Mouse (Mus musculus): ENCODE results near the gene Rfx4.

Rfx4 gene

DNA sequence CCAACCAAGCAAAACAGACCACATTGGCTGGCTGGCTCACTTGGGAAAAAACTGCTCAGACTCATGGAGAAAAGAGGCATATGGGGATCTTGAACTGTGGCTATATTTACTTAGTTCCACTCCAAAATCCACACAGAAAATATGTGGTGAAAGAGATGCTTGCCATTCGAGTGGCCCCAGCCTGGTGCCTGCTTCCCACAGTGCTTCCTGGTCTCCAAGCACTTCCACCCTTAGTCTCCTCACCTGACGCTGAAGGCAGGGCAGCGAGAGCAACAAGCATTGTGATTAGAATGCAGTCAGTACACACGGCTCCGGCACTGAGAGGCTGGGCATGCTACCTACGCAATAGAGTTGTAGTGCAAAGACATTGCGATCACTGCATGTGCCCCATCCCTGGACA is 111.7 kb downstream of the Rfx4 start:
- DNase-seq (ENCODE audit: low read depth) = no peak

DNA sequence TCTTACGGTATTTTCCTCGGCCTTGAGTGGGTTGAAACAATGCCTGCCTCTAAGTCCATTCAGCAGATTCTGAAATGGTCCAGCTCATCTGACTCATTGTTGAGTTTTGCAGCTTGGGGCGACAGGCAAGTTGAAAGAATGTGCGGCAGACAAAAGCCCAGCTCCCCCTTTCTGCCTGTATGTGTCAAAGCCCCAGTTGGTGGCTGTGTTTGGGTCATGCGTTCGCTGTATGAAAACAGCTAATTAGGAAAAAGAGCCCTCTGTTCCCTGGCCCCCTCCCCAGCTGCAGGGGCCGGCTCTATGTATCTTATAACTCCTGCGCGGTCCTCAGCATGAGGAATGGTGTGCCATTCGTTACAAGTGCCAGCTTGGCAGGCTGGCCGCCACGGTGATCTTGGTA is 115.4 kb downstream of the Rfx4 start:
- no peak for DNase-seq (ENCODE audit: low read depth)

DNA sequence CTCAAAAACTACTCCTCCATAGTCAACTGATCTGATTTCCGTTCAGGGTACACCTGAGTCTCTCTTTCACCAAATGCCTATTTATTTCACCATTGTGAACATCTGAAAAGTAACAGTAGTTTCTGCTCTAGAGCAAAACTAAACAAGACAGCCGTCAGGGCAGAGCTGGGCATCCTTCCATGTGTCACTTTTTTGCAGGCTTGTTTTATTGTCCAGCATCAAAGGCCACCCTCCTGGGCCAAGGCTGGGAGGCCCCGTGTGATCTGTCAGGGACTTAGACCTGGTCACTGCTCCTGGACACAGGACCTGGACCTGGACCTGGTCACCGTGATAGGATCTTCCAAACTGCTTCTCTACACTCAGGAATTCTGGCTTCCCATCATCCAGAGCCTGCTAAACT is 116.1 kb downstream of the Rfx4 start:
- DNase-seq (ENCODE audit: low read depth) = no peak

DNA sequence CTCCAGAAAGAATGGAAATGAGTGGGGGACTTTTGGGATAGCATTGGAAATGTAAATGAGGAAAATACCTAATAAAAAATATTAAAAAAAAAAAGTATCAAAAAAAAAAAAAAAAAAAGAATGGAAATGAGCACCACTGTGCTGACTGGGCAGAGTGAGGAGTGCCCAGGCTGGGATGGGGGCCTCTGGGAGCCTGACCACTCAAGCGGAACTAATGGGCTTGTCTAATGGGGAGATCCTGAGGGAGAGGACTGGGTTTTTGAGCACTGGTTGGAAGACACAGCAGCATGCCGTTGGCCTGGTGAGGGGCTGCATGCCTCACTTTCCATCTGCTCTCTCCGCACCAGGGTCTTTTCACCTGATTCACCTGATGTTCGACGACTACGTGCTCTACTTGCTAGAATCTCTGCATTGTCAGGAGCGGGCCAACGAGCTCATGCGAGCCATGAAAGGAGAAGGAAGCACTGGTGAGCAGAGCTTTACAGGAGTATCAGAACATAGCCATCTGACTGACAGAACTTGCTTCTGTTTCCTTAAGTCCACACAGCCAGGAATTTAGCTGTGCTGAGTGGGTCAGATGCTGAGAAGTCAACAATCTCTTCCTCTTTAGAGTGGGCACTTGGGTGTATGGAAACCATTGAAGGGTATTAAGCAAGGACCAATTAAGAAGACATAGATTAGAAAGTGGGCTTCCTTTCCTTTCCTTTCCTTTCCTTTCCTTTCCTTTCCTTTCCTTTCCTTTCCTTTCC is 124.1 kb downstream of the Rfx4 start:
- no peak for DNase-seq (ENCODE audit: low read depth)

DNA sequence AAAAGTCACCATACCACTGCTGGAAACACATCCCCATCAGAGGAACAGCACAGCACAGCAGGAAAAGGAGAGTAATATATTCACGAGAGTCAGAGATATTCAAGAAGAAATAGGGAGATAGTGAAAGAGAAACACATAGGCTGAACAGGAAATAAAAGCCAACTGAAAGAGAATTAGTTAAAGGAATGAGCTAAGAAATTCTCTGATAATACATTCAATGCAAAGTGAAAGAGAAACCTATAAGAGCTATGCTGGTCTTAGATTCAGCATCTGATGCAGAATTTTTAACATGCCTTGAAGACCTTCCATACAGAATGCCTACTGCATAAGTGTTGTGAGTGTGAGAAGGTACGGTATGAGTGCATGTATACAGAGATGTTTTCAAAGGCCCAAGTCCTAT is 126.7 kb downstream of the Rfx4 start:
- no peak for DNase-seq (ENCODE audit: low read depth)

DNA sequence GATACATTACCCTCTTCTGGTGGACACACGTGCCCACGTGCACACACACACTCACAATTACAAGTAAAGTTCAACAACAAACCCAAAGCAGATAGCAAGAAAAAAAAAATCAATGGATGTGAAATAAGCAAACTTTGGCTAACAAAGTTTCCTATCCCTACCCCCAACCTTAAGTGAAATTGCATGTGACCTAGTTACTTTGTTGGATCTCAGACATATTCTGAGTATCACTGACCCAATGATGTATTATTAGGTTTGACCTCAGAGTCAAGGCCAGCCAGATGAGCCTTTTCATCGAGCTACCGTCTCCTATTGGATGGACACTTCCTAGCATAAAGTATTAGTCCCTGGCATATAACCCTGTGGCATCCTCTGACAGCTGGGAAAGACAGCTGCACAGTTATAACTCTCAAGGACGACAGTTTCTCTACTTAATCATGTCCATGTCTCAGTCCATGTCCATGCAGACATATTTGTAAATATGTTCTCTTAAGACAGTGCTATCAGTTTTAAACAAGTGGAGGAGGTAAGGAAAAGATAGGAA is 129.6 kb downstream of the Rfx4 start:
- DNase-seq (ENCODE audit: low read depth) = no peak

DNA sequence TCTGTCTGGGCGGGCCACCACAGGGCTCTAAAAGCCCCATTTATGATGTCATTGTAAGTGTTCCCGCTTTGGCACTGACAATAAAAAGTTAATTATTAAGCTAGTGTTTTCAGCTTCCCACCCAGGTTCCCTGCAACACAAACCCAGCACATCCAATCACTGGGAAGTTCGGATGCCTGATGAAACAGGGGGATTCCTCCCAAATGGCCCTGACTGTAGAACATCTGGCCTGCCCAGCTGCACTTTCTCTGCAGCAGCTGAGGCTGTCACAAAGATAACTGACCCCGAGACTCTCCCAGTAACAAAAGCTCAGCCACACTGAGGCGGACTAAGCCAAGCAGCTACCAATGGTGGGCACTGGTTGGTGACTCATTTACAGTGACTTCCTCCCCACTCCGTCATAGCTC is 130.4 kb downstream of the Rfx4 start:
- DNase-seq (ENCODE audit: low read depth) = no peak

DNA sequence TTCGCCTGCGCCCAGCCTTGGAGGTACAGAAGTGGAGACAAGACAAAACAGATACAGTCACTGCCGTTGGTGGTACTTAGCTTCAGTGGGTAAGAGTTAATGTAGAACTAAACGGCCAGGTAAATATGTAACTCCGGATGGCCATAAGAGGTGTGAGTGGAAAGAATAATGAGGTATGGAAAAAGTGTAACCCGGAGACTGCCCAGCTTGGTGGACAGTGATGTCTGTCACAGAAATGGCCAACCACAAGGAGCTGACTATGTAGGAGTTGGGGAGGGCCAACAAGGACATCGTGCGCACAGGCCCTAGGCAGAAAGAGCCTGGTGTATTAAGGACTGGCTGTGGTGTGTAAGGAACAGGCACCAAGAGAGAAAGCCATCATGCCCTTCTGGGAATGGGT is 130.9 kb downstream of the Rfx4 start:
- no peak for DNase-seq (ENCODE audit: low read depth)

DNA sequence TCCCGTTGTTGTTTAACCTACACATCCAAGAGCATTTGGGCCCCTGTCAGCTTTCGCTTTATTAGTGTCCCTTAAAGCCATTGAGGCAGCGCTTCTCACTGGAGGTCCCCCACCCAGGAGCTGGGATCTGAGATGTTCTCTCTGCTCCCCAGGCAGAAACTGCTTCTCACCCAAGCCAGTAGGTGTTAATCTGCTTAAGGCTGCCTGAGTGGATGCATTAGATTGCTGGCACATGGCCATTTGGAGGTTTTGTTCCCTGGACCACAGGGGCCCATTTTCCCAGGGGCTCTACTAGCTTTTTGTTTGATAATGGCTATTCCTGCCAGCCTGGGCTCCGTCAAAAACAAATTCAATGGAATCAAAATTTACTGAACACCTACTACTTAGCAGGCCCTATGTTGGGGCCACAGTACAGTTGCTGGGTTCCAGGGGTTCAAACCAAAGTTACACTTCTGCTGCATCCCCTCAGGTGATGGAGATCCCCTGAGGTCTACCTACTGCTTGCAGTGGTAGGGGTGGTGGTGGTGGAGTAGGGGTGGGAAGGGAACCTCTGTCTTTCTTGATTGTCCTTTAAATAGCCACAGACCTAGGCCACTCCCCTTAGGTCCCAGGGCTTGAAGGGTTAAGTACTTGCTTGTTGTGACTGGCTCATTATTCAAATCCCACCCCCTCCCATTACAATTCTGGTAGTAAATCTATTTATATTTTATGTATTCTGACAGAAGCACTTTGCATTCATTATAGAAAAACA is 133.4 kb downstream of the Rfx4 start:
- DNase-seq (ENCODE audit: low read depth) = no peak

DNA sequence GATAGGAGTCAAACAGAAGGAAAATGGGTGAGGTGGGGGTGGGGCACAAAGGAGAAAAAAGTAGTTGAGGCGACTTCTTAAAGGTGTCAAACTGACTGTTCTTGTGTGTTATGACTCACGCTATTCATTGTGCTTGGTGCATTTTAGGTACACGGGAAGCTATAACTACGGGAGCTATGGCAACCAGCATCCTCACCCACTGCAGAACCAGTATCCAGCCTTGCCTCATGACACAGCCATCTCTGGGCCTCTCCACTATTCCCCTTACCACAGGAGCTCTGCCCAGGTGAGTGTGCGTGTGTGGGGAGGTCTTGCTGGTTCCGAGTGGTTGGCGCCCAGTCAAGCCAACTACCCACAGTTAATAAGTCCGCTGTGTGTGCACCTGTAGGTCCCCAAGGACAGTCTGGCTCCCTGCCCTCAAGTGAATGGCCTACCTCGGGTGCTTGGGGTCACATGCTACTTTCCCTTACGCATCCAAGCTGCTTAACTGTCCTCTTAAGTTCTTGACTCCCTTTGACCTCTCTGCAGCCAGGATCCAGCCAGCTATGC is 140.0 kb downstream of the Rfx4 start:
- no peak for DNase-seq (ENCODE audit: low read depth)

DNA sequence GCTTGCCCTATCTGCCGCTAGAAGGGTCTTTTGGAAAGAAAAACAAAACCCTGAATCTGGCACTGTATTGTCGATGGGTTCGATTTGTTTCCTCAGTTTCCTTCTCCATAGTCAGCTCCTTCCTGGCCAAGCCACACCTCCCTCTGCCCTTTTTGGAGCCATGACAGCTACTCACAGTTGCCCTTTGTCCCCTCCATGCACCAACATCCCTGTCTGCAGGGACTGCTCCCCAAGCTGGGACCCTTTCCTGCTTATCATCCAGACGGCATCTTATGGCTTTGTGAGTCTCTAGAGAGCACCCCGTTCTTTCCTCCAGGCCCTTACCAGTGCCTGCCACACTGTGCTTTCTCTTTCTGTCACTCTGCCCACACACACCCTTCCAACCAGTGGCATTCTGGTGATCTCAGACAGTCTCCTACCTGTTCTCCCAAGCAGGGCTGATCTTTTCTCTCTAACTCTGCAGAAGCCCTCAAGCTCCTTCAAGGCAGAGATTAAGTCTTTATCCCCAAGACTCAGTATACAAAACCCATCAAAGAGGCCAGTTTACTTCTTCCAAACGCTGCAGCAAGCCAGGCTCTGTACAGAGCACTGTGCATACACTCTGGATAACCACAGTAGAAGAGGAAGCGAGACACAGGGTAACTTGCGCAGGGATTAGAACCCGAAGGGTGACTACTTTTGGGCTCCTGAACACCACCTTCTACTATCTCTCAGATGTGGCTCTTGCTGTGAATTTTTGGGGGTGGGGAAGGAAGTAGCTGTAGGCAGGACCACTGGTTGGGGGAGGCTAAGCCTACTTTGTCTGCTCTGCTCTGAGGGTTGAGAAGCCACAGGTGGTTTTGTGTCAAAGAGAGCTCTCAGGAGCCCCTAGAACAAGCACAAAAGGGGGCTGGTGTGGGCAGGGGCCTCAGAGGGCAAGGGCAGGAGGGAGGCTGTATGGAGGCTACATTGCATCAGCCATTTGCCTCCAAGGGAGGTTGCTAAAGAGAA is 141.4 kb downstream of the Rfx4 start:
- no peak for DNase-seq (ENCODE audit: low read depth)

DNA sequence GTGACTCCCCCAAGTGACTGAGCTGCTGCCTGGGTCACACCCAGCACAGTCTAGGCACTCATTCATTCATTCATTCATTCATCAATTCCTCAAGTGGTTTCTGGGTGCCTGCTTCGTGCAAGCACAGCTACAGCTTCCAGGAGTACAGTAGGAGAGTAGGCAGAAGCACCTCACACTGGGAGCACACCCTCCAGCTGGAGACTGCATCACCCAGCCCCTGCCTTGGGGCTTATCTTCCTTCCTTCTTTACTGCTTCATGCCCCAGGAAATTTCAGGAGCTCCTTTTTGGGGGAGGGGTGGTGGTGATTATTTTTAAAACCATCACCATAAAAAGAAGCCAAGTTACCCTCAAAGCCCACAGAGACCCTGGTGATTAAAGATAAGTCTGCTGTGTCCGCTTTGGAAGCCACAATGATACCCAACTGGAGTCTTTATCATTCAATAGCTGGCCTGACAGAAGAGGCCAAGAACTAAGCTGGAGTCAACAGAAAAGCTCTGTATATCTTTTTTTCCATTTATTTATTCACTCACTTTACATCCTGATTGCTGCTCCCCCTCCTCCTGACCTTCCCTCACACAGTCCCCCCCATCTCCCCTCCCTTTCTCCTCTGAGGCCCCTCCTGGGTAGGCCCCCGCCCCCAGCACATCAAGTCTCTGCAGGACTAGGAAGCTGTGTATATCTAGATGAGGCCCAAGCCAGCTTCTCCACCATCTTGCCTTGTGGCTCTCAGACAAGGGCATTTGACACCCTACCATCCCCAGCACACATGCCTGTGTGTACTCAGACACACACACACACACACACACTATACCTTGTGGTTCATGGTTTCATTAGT is 142.5 kb downstream of the Rfx4 start:
- no peak for DNase-seq (ENCODE audit: low read depth)

DNA sequence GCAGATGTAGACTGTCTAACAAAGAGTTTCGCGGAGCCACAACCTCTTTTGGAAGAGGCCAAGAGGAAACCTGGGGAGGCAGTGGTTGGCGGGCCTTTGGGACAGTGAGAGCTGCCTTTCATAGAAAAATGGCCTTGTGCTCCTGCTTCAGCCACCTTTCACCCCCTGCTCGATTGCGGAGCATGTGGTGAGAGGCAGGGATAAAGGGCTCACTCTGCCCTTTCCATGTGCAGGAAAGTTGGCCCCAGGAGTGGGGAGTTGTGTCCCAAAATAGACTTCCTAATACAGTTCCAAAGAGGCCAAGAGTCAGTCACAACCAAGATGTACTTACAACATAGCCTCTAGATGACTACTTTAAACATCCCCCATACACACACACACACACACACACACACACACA is 145.8 kb downstream of the Rfx4 start:
- DNase-seq (ENCODE audit: low read depth) = no peak

DNA sequence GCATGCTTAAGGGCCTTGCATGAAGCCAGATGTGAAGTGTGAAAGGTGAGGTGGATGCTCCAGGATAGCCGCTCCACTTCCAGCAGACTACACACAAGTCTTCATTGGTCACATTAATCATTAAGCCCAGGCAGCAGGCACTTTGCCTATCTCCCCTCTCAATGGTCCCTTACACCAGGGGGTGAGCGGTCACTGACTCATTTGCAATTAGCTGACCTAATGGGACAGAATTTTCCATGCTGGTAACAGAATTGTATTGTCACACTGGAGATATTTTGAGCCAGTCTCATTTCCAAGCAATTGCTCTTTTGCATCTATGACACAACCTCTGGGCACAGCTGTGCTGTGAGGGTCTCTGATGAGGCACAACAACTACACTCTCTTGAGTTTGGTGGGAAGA is 146.4 kb downstream of the Rfx4 start:
- DNase-seq (ENCODE audit: low read depth) = no peak

DNA sequence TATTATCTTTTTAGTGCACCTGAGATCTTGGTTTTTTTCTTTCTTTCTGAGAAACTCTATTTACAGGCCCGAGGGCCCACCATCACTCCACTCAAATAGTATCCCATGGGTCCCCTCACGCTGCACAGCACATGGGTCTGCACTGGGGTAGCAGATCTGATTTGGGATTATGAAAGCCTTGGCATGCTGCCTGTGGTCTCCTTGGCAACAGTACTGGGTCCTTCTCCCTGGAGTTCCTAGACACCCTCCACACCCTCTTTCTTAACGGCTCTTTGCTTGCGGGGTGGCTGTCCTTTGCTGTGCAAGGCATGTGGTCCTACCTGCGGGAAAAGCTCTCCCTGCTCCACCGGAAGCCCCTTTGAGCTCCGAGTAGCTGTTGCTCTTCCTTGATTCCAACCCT is 147.4 kb downstream of the Rfx4 start:
- DNase-seq (ENCODE audit: low read depth) = no peak

DNA sequence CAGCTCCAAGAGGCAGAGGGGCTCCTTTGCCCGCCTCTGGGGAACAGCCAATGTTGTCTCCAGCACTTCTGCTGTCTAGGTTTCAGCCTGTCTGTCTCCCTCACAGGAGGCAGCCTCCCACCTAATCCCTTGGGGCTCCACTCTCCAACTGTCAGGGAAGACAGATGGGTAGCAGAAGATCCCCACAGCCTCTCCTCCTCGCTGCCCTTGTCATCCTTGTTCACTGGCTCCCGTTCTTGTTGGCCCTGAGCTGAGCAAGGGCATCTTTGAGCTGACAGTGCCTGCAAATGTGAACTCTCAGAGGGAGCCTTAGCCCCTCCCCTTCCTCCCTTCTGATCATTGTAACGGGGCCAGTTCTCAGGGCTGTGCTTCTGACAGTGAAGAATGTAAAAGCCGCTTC is 147.9 kb downstream of the Rfx4 start:
- no peak for DNase-seq (ENCODE audit: low read depth)

DNA sequence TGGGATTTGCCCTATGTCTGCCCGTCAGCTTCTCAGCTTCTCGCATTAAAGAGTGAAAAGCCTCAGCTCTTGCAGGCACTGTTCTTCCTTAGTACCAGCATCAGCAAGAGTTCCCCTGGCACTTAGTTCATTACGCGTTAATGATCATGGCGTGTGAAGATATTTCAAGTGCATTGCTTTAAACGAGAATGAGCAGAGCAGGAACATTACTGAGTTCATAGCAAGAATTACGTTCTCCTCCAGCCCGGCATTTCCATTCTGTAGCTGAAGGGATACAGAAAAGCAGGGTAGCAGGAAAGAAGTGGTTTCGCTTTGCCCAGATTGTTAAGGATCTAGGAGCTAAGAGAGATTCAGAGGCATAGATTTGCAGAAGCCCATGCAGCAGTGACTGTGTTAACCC is 151.0 kb downstream of the Rfx4 start:
- no peak for DNase-seq (ENCODE audit: low read depth)

DNA sequence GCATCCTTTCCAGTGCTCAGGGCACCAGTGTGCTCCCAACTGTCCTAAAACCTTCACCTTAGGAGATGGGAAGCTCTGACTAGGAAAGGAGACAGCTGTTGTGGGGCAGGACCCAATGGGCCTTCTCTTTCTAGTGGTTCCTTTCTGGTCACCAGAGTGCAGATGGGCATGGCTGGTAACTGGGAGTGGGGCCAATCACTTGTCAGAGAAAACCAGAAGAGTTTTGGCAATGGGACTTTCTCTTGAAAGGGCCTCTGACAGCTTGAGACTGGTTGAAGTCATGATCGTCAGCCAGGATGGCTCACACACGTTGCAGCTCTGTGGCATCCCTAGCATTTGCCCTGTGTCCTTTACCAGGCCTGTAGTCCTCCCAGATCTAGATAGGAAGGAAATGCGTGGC is 152.1 kb downstream of the Rfx4 start:
- no peak for DNase-seq (ENCODE audit: low read depth)

DNA sequence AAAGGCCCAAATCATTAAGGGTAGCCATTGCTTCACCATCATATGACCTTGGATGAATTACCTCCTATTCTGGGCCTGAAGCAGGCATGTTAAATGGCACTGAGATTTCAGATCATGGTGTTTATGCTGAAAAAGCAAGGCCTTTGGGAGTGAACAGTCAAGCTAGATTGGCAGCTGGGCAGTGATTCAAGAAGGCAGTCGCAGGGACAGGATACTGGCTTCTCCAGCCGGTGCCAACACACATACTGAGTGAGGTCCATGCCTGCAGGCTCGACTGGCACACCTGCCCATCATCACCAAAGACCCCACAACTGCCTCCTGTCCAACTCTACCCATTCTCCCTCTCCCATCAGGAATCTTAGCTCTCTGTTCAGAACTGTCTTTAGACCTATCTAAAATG is 152.6 kb downstream of the Rfx4 start:
- no peak for DNase-seq (ENCODE audit: low read depth)

DNA sequence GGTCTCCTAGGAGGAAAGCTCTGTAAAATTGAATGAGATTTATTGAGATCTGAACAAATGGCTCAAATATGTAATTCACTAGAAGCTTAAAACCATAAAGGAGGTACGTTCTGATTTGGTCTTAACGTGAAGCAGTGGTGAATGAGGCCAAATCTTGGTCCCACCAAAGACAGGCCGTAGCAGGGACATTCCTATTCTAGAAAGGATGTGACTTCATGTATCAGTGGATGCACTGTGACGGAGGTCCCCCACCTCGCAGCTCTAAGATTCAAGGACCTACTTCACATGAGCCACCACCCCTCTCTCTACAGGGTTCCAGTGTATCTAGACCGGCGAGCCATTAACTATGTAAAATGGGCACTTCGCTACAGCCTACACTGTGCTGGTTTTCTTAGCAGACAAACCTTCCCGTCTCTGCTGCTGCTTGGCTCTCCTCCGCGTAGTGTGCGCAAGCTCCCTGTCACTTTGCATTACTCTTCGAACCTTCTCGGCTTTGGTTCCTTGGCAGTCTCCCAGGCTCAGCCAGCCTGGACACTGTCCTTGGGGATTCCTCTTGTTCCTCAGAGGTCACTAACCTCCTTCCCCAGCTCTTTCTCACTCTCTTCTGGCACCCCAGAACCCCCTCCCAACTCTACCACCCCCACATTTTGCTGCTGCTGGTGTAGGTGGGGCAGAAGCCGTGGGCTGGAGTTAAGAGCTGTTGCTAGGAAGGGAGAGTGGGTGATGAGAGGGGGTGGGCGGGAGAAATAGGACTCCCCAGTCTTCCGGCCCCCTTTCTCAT is 153.3 kb downstream of the Rfx4 start:
- no peak for DNase-seq (ENCODE audit: low read depth)
